Mouse (Mus musculus) midbrain, embryonic 15.5 days (tissue): ENCODE measurements at regions not wholly inside any gene's neighbourhood (a gene's known extent, or its start where the extent isn't known, plus 50 kb on each side); places are given as distances from the start of the nearest gene placed in this dataset.

Experiments used
- ATAC-seq: fragments of 200-750 bp; cut with Nextera tagmentation; replicated peaks from 2 replicates; pipeline ENCODE4 v1.8.0; 2017; ENCODE audit warnings: moderate TSS enrichment
- H3K27ac ChIP-seq: fragments of 300-500 bp; sonication (generic); 2 replicates; pipeline ENCODE4 v1.5.1; 2015; ENCODE audit warnings: mild to moderate bottlenecking, inconsistent platforms
- H3K27me3 ChIP-seq: fragments of 300-500 bp; sonication (generic); replicated peaks from 2 replicates; pipeline ENCODE4 v1.6.1; 2015; ENCODE audit warnings: inconsistent platforms
- H3K36me3 ChIP-seq: fragments of 300-500 bp; sonication (generic); replicated peaks from 2 replicates; pipeline ENCODE4 v1.6.1; 2015; ENCODE audit warnings: inconsistent platforms
- H3K4me1 ChIP-seq: fragments of 300-500 bp; sonication (generic); 2 replicates; pipeline ENCODE4 v1.6.1; 2015; ENCODE audit warnings: inconsistent platforms
- H3K4me2 ChIP-seq: fragments of 300-500 bp; sonication (generic); 2 replicates; pipeline ENCODE4 v1.6.1; 2015; ENCODE audit warnings: inconsistent platforms, mild to moderate bottlenecking, moderate library complexity
- H3K4me3 ChIP-seq: fragments of 300-500 bp; sonication (generic); 2 replicates; pipeline ENCODE4 v1.5.1; 2015; ENCODE audit warnings: mild to moderate bottlenecking, inconsistent platforms
- H3K9ac ChIP-seq: fragments of 300-500 bp; sonication (generic); 2 replicates; pipeline ENCODE4 v1.6.1; 2015; ENCODE audit warnings: mild to moderate bottlenecking, inconsistent platforms
- H3K9me3 ChIP-seq: fragments of 300-500 bp; sonication (generic); 2 replicates; pipeline ENCODE4 v1.6.1; 2016; ENCODE audit warnings: inconsistent platforms
- WGBS: fragments of 180-500 bp; shearing (Covaris S2); methylation state at CpG from one replicate; pipeline ENCODE4 v1.1.7; 2015; ENCODE audit warnings: mixed read lengths; 5-methylcytosine and 5-hydroxymethylcytosine counted together

DNA sequence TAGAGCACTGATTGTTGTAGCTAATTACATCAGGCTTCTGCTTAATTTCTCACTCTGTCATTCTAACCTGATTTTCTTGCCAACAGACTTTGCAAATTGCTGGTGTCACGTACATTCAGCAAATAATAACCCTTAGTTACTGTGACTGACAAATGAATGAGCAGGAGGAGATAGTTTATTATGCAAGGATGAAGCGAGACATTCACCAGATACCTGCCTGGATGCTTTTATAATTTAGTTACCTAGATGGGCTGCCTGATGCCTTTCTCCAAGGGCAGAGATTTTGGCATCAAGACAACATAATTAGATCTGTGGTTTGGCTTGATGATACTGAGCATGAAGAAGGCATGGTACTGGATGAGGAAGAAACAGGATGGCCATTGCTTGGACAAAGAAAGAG is 233.6 kb downstream of the Fbxo8 start:
- Histone ChIP-seq H3K27me3 (no peaks in the 10 kb centered on the region), H3K27ac (no peak overlapping the region), H3K4me1 (no peaks in the 10 kb centered on the region), H3K9ac (no peak overlapping the region), H3K9me3 (no peaks in the 10 kb centered on the region), H3K36me3 (no peaks in the 10 kb centered on the region), H3K4me2 (no peak overlapping the region), H3K4me3 (no peak overlapping the region)
- WGBS = 68% methylated on average over 2 of the region's 2 CpGs
- no peak for ATAC-seq

DNA sequence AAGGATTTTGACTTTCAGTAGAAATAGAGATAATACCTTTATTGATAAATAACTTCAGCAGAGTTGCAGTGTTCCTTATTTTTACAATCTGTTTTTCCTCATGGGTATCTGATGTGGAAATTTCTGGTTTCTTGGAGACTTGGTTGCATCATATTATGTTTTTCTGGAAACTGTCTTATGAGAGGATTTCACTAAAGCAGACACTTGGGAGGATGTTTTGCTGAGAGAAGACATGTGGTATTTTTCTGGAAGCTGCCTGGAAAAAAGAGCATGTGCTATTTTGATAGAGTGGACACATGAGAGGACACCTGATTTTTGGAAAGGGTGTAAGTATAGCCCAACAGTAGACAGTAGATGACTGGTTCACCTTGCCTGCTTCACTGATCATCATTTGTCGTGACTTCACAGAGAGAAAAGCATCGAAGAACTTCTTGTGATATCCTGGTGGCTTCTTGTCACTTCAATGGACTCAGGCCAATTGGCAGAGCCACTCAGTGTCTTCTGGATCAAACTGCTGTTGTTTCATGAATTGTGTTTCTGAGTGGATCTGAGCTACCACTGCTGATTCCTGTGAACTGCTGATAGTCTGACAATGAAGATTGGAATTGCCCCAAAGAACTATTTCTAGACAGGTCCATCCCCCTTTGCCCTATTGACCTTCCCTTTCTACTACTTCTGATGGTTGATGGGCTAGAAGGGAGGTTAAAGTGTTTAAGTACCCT is 238.8 kb downstream of the Fbxo8 start:
- no peaks in the 10 kb centered on the region for H3K36me3 ChIP-seq
- no peak overlapping the region for H3K27ac ChIP-seq
- H3K9me3 ChIP-seq = no peaks in the 10 kb centered on the region
- H3K4me2 ChIP-seq = no peak overlapping the region
- H3K9ac ChIP-seq = no peak overlapping the region
- no peaks in the 10 kb centered on the region for H3K27me3 ChIP-seq
- H3K4me3 ChIP-seq = no peak overlapping the region
- no peaks in the 10 kb centered on the region for H3K4me1 ChIP-seq
- WGBS = 88% methylated on average over 2 of the region's 2 CpGs
- no peak for ATAC-seq

DNA sequence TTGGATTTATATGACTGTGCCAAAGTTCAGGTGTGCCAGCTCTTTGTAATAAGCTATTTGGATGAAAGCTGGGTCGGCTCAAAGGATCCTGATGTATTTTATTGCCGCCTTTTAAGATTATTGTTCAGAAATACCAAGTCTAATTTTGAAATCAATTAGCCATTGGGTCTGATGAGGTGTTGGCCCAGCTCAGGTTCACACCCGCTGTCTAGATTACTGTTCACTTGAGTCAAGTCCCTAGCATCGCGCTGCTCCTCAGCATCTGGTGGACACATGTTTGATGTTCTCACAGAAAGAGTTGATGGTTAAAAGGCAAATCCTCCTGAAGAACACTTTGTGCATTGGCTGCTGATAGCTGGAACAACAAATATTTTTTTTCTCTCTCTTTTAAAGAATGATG is 281.8 kb downstream of the Fbxo8 start:
- Histone ChIP-seq H3K4me3 (no peak overlapping the region), H3K4me1 (no peaks in the 10 kb centered on the region), H3K36me3 (no peaks in the 10 kb centered on the region), H3K27me3 (no peaks in the 10 kb centered on the region), H3K4me2 (no peak overlapping the region), H3K9me3 (no peaks in the 10 kb centered on the region), H3K27ac (no peak overlapping the region), H3K9ac (no peak overlapping the region)
- WGBS = 97% methylated on average over 5 of the region's 5 CpGs
- no peak for ATAC-seq

DNA sequence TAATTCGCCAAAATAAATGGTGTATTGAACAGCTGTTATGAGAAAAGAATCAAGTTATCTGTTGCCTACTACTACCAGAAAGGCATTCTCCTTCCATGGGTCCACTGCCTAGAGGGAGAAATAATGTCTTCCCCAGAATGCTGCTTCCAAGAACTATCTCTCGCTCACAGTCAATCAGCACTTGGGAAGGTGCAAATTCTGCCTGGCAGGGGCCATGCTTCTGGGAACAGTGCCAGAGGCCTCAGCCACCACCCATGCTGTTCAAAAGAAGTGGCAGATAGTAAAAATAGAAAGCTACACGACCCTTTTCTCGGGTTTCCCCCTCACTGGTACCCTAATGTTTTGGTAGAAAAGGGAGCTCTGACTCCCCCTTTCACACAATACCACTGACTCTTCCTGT is 282.2 kb downstream of the Fbxo8 start:
- no peak overlapping the region for H3K4me3 ChIP-seq
- H3K4me1 ChIP-seq = no peaks in the 10 kb centered on the region
- H3K4me2 ChIP-seq = no peak overlapping the region
- WGBS = 53% methylated on average over 4 of the region's 4 CpGs
- no peaks in the 10 kb centered on the region for H3K9me3 ChIP-seq
- no peaks in the 10 kb centered on the region for H3K36me3 ChIP-seq
- H3K27me3 ChIP-seq = no peaks in the 10 kb centered on the region
- H3K27ac ChIP-seq = no peak overlapping the region
- H3K9ac ChIP-seq = no peak overlapping the region
- no peak for ATAC-seq

DNA sequence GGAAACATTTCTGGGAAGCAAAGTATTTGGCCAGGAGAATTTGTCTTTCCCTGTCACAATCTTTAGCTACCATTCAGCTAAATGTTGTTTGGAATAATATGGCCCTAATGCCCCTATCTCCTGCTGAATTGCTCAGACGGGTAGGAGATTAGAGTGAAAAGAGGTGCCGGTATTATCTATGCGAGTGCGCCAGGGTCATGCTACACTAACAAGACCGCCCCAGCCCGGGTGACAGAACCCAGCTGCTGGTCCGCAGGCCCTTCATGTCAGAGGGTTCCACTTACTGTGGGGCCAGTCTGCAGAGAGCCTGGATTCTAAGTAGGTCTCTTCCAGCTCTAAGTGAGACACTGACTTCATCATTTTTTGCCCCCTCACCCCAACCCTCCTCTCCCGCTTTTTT is 332.6 kb downstream of the Fbxo8 start:
- 46% methylated on average over 8 of the region's 8 CpGs for WGBS
- no peak overlapping the region for H3K4me3 ChIP-seq

DNA sequence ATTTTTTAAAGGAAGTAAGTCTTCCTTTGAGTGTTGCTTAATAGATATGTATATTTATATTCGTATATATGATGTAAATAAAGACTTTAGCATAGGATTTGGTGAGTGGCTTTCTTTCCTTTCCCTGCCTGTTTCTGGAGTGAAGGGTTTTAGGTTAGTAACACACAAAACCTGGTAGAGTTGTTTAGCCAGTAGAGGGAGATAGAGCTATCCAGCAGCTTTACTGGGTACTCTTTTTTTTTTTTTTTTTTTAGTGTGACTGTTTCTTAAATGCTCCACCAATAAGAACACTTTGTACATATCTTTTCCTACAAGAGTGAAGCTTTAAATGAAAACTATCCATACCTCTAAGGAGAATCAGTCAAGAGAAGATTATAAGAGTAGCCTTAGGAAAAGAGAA is 333.3 kb downstream of the Fbxo8 start:
- no peak overlapping the region for H3K4me3 ChIP-seq
- WGBS = 29% methylated on average over 1 of the region's 1 CpGs
- H3K27ac ChIP-seq = no peak overlapping the region
- H3K9me3 ChIP-seq = no peaks in the 10 kb centered on the region
- H3K27me3 ChIP-seq = no peaks in the 10 kb centered on the region
- H3K9ac ChIP-seq = no peak overlapping the region
- no peak overlapping the region for H3K4me2 ChIP-seq
- no peaks in the 10 kb centered on the region for H3K36me3 ChIP-seq
- no peaks in the 10 kb centered on the region for H3K4me1 ChIP-seq
- ATAC-seq = no peak

More for the DNA sequence above, 332.6 kb downstream of the Fbxo8 start:
- H3K36me3 ChIP-seq = no peaks in the 10 kb centered on the region
- no peaks in the 10 kb centered on the region for H3K4me1 ChIP-seq
- no peak for ATAC-seq
- H3K27ac ChIP-seq = no peak overlapping the region
- H3K9me3 ChIP-seq = no peaks in the 10 kb centered on the region
- no peak overlapping the region for H3K4me2 ChIP-seq
- H3K9ac ChIP-seq = no peak overlapping the region
- H3K27me3 ChIP-seq = no peaks in the 10 kb centered on the region

DNA sequence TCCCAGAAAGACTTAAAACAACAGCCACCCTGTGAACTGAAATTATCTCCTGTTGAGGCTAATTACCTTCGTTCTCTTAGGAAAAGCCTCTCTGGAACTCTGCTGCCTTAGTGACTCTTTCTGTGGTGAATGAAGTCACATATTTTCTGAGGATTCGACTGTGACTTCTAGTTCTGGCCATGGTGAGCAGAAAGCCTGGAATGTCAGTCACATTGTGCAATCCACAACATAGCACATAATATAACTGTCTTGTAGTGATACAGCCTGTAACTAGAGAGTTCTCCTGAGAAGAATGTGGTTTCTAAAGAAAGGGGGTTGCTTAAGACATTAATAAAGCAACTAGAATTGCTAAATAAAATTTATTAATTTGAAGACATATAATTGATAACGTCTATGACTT is 342.7 kb downstream of the Fbxo8 start:
- H3K9ac ChIP-seq = no peak overlapping the region
- no peaks in the 10 kb centered on the region for H3K27me3 ChIP-seq
- no peak overlapping the region for H3K4me3 ChIP-seq
- no peak overlapping the region for H3K4me2 ChIP-seq
- H3K4me1 ChIP-seq = no peaks in the 10 kb centered on the region
- 72% methylated on average over 3 of the region's 3 CpGs for WGBS
- ATAC-seq = no peak
- H3K36me3 ChIP-seq = no peaks in the 10 kb centered on the region
- H3K27ac ChIP-seq = no peak overlapping the region
- H3K9me3 ChIP-seq = no peaks in the 10 kb centered on the region

DNA sequence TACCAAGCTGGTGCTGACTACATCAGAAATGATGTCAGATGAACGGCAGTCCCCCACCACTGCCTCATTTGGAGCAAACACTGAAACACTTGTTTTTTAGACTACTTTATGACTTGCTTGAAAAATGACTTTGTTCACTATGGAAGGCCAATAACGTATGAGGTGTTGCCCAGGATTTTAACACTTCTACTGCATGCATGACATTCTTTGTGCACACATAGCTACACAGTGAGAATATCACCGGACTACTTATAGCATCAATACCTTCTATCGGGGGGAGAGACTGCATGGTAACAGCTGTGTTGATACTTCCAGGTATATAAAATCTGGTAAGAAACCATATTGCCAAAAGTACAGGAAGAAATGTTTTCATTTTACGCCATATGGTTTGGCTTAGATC is 364.5 kb downstream of the Fbxo8 start:
- 90% methylated on average over 5 of the region's 5 CpGs for WGBS

DNA sequence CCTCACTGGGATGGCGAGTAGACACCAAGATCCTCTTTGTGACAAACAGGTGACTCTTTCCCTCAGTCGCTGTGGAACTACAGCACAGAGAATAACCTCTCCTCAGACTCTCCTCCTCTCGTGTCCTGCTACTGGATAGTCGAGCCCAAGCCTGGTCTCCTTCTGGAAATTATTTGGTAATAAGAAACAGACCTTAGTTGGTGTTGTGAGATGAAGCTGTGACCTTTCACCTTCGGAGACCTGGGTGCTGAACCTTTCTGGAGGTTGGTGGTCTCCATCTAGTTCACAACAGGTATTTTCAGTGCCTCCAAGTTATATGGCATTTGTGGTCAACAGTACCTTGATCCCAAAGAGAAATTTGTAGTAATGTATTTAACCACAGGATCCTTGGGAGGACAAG is 365.1 kb downstream of the Fbxo8 start:
- WGBS = 90% methylated on average over 5 of the region's 5 CpGs
- no peak overlapping the region for H3K27ac ChIP-seq
- no peaks in the 10 kb centered on the region for H3K9me3 ChIP-seq
- H3K4me3 ChIP-seq = no peak overlapping the region
- H3K27me3 ChIP-seq = no peaks in the 10 kb centered on the region
- no peak for ATAC-seq
- no peak overlapping the region for H3K9ac ChIP-seq
- H3K4me1 ChIP-seq = no peaks in the 10 kb centered on the region
- no peak overlapping the region for H3K4me2 ChIP-seq
- H3K36me3 ChIP-seq = no peaks in the 10 kb centered on the region

More for the DNA sequence above, 364.5 kb downstream of the Fbxo8 start:
- Histone ChIP-seq H3K27me3 (no peaks in the 10 kb centered on the region), H3K4me2 (no peak overlapping the region), H3K9me3 (no peaks in the 10 kb centered on the region), H3K9ac (no peak overlapping the region), H3K4me3 (no peak overlapping the region), H3K4me1 (no peaks in the 10 kb centered on the region), H3K27ac (no peak overlapping the region), H3K36me3 (no peaks in the 10 kb centered on the region)
- no peak for ATAC-seq

DNA sequence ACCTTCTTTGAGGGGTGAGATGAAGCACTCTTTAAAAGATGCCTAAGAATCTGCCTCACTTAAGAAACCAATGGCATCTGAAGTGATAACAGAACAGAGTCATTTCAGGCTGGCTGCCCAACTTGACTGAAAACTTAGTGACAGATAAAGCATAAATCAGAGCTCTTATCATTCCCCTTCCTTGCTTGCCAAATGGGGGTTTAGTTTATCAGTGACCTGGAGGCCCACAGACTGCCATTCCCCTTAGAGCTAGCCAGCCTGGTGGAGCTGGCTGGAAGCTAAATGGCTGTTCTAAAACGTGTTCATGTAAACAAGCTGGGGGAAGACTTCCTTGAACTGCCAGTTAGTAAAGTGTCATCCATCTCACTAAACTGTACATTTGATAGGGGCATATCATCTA is 373.8 kb downstream of the Fbxo8 start:
- WGBS = 41% methylated on average over 1 of the region's 1 CpGs

DNA sequence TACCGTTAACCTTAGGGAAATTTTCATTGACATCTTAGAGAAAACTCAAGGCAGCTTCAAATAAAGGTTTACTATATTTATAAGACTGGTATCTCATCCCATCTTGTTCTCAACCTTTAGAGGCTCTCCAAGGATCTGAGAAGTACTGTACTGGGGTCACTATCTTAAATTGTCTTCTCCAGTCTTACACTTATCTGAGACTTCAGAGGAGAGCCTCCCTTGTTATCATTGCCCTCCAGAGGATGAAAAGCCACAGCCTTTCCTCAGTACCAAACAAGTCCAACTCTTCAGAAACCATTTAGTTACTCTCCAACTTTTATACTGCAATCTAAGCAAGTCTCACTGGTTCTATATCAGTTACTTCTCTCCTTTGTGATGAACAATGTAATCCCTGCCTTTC is 376.3 kb downstream of the Fbxo8 start:
- 90% methylated on average over 1 of the region's 1 CpGs for WGBS
- H3K9me3 ChIP-seq = no peaks in the 10 kb centered on the region
- no peaks in the 10 kb centered on the region for H3K36me3 ChIP-seq
- H3K4me1 ChIP-seq = no peaks in the 10 kb centered on the region
- no peak for ATAC-seq
- H3K4me3 ChIP-seq = no peak overlapping the region
- H3K4me2 ChIP-seq = no peak overlapping the region
- H3K27me3 ChIP-seq = no peaks in the 10 kb centered on the region
- H3K27ac ChIP-seq = no peak overlapping the region
- H3K9ac ChIP-seq = no peak overlapping the region

More for the DNA sequence above, 373.8 kb downstream of the Fbxo8 start:
- no peak overlapping the region for H3K4me3 ChIP-seq
- H3K4me1 ChIP-seq = no peaks in the 10 kb centered on the region
- no peak for ATAC-seq
- no peaks in the 10 kb centered on the region for H3K9me3 ChIP-seq
- H3K27ac ChIP-seq = no peak overlapping the region
- H3K9ac ChIP-seq = no peak overlapping the region
- no peak overlapping the region for H3K4me2 ChIP-seq
- no peaks in the 10 kb centered on the region for H3K36me3 ChIP-seq
- no peaks in the 10 kb centered on the region for H3K27me3 ChIP-seq

DNA sequence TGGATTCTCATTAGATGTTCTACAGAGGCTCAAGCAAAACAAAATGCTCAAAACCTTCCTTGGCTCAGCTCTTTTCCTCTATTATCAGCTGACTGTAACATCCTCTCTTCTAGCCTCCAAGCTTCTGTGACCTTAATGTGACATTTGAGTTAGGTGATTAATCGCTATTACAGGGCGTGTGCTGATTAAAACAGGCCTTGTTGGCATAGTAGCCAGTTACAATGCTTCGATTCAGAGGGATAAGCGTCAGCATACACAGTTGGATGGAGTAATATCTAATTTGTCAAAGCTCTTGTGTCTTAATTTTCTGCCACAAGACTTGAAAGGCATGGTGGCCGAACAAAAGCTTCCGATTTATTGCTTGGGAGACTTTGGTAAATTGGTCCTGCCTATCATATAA is 378.2 kb downstream of the Fbxo8 start:
- no peak overlapping the region for H3K9ac ChIP-seq
- H3K27me3 ChIP-seq = no peaks in the 10 kb centered on the region
- ATAC-seq = no peak
- H3K36me3 ChIP-seq = no peaks in the 10 kb centered on the region
- H3K9me3 ChIP-seq = no peaks in the 10 kb centered on the region
- WGBS = 53% methylated on average over 6 of the region's 6 CpGs
- no peaks in the 10 kb centered on the region for H3K4me1 ChIP-seq
- H3K4me3 ChIP-seq = no peak overlapping the region
- no peak overlapping the region for H3K27ac ChIP-seq
- no peak overlapping the region for H3K4me2 ChIP-seq

DNA sequence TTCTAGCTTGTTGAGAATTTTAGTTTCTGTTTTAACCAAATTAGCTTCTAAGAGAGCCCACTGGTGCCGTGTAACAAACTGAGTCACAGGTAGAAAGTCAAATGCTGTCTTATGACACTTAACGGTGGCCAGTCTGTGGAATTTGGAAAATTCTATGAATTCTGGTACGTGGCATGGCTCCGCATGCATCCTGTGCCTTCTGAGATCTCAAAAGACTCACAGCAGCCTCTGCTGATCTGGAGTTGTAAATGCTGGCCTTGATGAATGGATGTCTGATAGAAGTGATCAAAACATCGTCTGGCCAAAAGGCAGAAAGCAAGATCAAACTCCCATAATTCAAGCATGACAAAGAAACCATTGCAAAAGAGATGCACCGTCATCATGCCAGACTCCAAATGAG is 381.5 kb downstream of the Fbxo8 start:
- no peak overlapping the region for H3K4me3 ChIP-seq

More for the DNA sequence above, 381.5 kb downstream of the Fbxo8 start:
- Histone ChIP-seq H3K27ac (no peak overlapping the region), H3K36me3 (no peaks in the 10 kb centered on the region), H3K27me3 (no peaks in the 10 kb centered on the region), H3K4me1 (no peaks in the 10 kb centered on the region), H3K4me2 (no peak overlapping the region), H3K9me3 (no peaks in the 10 kb centered on the region), H3K9ac (no peak overlapping the region)
- 77% methylated on average over 6 of the region's 6 CpGs for WGBS
- no peak for ATAC-seq
